Mouse (Mus musculus) midbrain, embryonic 11.5 days (tissue): ENCODE measurements around the gene Hinfp. TPM values are rescaled to one million over a fixed set of nuclear protein-coding genes. Genes with fewer than 3 reads are reported as not detected.

ENCODE experiments used
- ATAC-seq: fragments of 200-750 bp; cut with Nextera tagmentation; 2 replicates; pipeline ENCODE4 v1.8.0; 2017; ENCODE audit warnings: moderate TSS enrichment, moderate library complexity; ENCODE audit not compliant: low FRiP score
- DNase-seq: peaks from one replicate; pipeline ENCODE4 v3.0.0; 2015; ENCODE audit warnings: low spot score; ENCODE audit errors: missing footprints
- H3K27ac ChIP-seq: fragments of 300-500 bp; sonication (generic); 2 replicates; pipeline ENCODE4 v1.5.1; 2014; ENCODE audit warnings: low read depth, low read length
- H3K27me3 ChIP-seq: fragments of 300-500 bp; sonication (generic); 2 replicates; pipeline ENCODE4 v1.6.1; 2014; ENCODE audit warnings: mild to moderate bottlenecking, low read length, moderate library complexity, mixed read lengths; ENCODE audit not compliant: control insufficient read depth, insufficient read depth
- H3K36me3 ChIP-seq: fragments of 300-500 bp; sonication (generic); 2 replicates; pipeline ENCODE4 v1.6.1; 2014; ENCODE audit warnings: mild to moderate bottlenecking, low read length, moderate library complexity, mixed read lengths; ENCODE audit not compliant: control insufficient read depth, insufficient read depth
- H3K4me1 ChIP-seq: fragments of 300-500 bp; sonication (generic); 2 replicates; pipeline ENCODE4 v1.6.1; 2014; ENCODE audit warnings: low read length; ENCODE audit not compliant: control insufficient read depth, insufficient read depth
- H3K4me2 ChIP-seq: fragments of 300-500 bp; sonication (generic); 2 replicates; pipeline ENCODE4 v1.6.1; 2014; ENCODE audit warnings: mild to moderate bottlenecking, moderate library complexity
- H3K4me3 ChIP-seq: fragments of 300-500 bp; sonication (generic); 2 replicates; pipeline ENCODE4 v1.5.1; 2014; ENCODE audit warnings: low read depth, low read length
- H3K9ac ChIP-seq: fragments of 300-500 bp; sonication (generic); 2 replicates; pipeline ENCODE4 v1.6.1; 2014; ENCODE audit warnings: low read length
- H3K9me3 ChIP-seq: fragments of 300-500 bp; sonication (generic); 2 replicates; pipeline ENCODE4 v1.6.1; 2016; ENCODE audit warnings: low read length; ENCODE audit not compliant: control insufficient read depth
- WGBS: fragments of 180-500 bp; shearing (Covaris S2); extraction: QIAGEN DNeasy Blood & Tissue Kit; methylation state at CpG from one replicate; pipeline ENCODE4 v1.1.7; 2014; 5-methylcytosine and 5-hydroxymethylcytosine counted together
- polyA plus RNA-seq: library from polyadenylated mRNA; unstranded; fragments of >200 nt; fragmentation: Nextera tagmentation; extraction: Ambion mirVana; gene quantifications from 2 replicates; pipeline ENCODE4 v1.2.1, GENCODE M21; 2014

The Hinfp gene
- polyA plus RNA-seq = 25.6 and 28.0 TPM in 2 replicates

GRCm38 (mm10) chr9:44305466-44306079, at the start of gene Hinfp:
Hinfp (minus strand) TSS chr9:44305671.
- H3K4me2 ChIP-seq = peak within 1 kb of the TSS; percentile 81
- peaks cover 3% of the 10 kb centered on the region; the same call in 1 of the 2 replicates for H3K36me3 ChIP-seq
- H3K9me3 ChIP-seq = no peaks in the 10 kb centered on the region
- H3K27me3 ChIP-seq = no peaks in the 10 kb centered on the region
- 1% methylated on average over 51 of the region's 54 CpGs for WGBS
- peak within 1 kb of the TSS; percentile 63 for H3K4me3 ChIP-seq
- DNase-seq (peak; percentile 99), ATAC-seq (peak; percentile 99)
- peaks cover 7% of the 10 kb centered on the region for H3K4me1 ChIP-seq
- H3K9ac ChIP-seq = peak within 1 kb of the TSS; percentile 66
- H3K27ac ChIP-seq = no peak within 1 kb of the TSS

GRCm38 (mm10) chr9:44353142-44353541, 47.7 kb upstream of the Hinfp start:
- 92% methylated on average over 6 of the region's 6 CpGs for WGBS
- Histone ChIP-seq H3K9ac (no peak overlapping the region), H3K4me1 (no peaks in the 10 kb centered on the region), H3K4me2 (no peak overlapping the region), H3K36me3 (peaks cover 62% of the 10 kb centered on the region), H3K9me3 (no peaks in the 10 kb centered on the region), H3K27ac (no peak overlapping the region), H3K4me3 (no peak overlapping the region), H3K27me3 (no peaks in the 10 kb centered on the region)
- no peak for DNase-seq
- no peak for ATAC-seq

DNA sequence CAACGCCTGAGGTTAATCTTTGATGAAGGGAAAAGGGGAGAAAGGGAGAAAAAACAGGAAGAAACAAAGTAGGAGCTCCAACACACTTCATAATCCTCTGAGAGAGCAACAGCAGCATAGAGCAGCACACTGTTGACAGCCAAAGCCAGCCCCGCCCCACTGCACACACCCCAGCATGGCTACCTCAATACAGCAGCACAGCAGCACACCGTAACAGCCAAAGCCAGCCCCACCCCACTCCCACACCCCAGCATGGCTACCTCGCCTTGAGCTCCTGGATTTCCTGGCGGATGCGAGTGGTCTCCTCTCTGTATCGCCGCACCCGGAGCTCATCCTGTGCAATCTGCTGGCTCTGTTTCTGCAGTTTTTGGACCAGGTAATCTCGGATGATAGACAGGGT, 46.9 kb upstream of the Hinfp start:
- Histone ChIP-seq H3K9me3 (no peaks in the 10 kb centered on the region), H3K27ac (no peak overlapping the region), H3K4me3 (no peak overlapping the region), H3K4me2 (no peak overlapping the region), H3K27me3 (no peaks in the 10 kb centered on the region), H3K4me1 (no peaks in the 10 kb centered on the region), H3K9ac (no peak overlapping the region), H3K36me3 (peaks cover 66% of the 10 kb centered on the region)
- ATAC-seq (no peak), DNase-seq (no peak)
- whole genome bisulfite sequencing = 93% methylated on average over 10 of the region's 10 CpGs

DNA sequence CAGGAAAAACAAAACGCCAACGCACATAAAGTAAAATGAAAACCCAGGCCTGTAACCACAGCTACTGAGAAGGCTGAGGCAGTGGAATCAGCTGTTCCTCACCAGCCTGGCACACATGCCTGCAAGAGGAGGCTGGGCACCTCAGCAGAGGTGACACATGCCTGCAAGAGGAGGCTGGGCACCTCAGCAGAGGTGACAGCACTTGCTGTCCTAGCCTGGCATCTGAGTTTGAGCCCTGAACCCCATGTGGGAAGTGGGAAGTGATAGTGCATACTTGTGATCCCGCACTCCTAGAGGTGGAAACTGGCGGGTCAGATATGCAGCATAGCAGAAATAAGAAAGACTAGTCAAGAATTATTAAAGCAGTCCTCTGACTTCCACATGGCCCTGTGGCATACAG, 45.9 kb upstream of the Hinfp start:
- ATAC-seq (no peak), DNase-seq (no peak)
- Histone ChIP-seq H3K4me1 (no peaks in the 10 kb centered on the region), H3K4me2 (no peak overlapping the region), H3K27ac (no peak overlapping the region), H3K9me3 (no peaks in the 10 kb centered on the region), H3K27me3 (no peaks in the 10 kb centered on the region), H3K4me3 (no peak overlapping the region), H3K9ac (no peak overlapping the region), H3K36me3 (peaks cover 66% of the 10 kb centered on the region)
- WGBS = 97% methylated on average over 4 of the region's 4 CpGs

GRCm38 (mm10) chr9:44348546-44348945, 43.1 kb upstream of the Hinfp start:
- ATAC-seq = no peak
- 96% methylated on average over 4 of the region's 4 CpGs for WGBS
- peaks cover 45% of the 10 kb centered on the region for H3K36me3 ChIP-seq

GRCm38 (mm10) chr9:44347621-44348020, 42.1 kb upstream of the Hinfp start:
- DNase-seq (no peak), ATAC-seq (no peak)
- Histone ChIP-seq H3K4me2 (no peak overlapping the region), H3K4me1 (peaks cover 6% of the 10 kb centered on the region), H3K4me3 (no peak overlapping the region), H3K27me3 (no peaks in the 10 kb centered on the region), H3K27ac (no peak overlapping the region), H3K9me3 (no peaks in the 10 kb centered on the region), H3K36me3 (peaks cover 36% of the 10 kb centered on the region), H3K9ac (no peak overlapping the region)
- WGBS = 93% methylated on average over 4 of the region's 4 CpGs

More at GRCm38 (mm10) chr9:44348546-44348945, 43.1 kb upstream of the Hinfp start:
- no peak for DNase-seq
- no peaks in the 10 kb centered on the region for H3K4me1 ChIP-seq
- H3K9me3 ChIP-seq = no peaks in the 10 kb centered on the region
- no peak overlapping the region for H3K4me2 ChIP-seq
- H3K9ac ChIP-seq = no peak overlapping the region
- no peaks in the 10 kb centered on the region for H3K27me3 ChIP-seq
- H3K27ac ChIP-seq = no peak overlapping the region
- no peak overlapping the region for H3K4me3 ChIP-seq

DNA sequence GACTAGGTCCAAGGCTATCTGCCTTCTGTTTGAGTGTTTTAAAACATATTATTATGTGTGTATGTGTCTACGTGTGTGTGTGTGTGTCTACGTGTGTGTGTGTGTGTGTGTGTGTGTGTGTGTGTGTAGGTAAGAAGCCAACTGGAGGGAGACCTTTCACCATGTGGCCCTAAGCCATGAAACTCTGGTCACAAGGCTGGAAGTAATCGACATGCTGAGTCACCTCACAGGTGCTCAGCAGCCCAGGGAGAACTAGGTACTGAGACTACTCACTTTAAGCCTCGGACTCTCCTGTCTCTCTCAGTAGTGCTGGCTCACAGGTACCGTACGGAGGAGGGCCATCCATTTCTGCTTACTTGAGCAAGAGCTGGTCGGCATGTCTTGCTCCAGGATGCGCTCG, 41.7 kb upstream of the Hinfp start:
- H3K4me1 ChIP-seq = peaks cover 6% of the 10 kb centered on the region
- H3K9ac ChIP-seq = no peak overlapping the region
- H3K27ac ChIP-seq = no peak overlapping the region
- DNase-seq = no peak
- no peaks in the 10 kb centered on the region for H3K9me3 ChIP-seq
- peaks cover 33% of the 10 kb centered on the region for H3K36me3 ChIP-seq
- H3K27me3 ChIP-seq = no peaks in the 10 kb centered on the region
- no peak overlapping the region for H3K4me3 ChIP-seq
- ATAC-seq = no peak
- WGBS = 95% methylated on average over 9 of the region's 9 CpGs
- no peak overlapping the region for H3K4me2 ChIP-seq

- Histone ChIP-seq H3K27ac (no peak overlapping the region), H3K4me3 (no peak overlapping the region), H3K27me3 (no peaks in the 10 kb centered on the region), H3K9ac (no peak overlapping the region), H3K4me1 (peaks cover 6% of the 10 kb centered on the region), H3K36me3 (peaks cover 30% of the 10 kb centered on the region), H3K4me2 (no peak overlapping the region), H3K9me3 (no peaks in the 10 kb centered on the region)
- WGBS = 91% methylated on average over 6 of the region's 6 CpGs
- ATAC-seq (no peak), DNase-seq (no peak)
These were observed 40.3 kb upstream of the Hinfp start for GRCm38 (mm10) chr9:44345570-44346433.

DNA sequence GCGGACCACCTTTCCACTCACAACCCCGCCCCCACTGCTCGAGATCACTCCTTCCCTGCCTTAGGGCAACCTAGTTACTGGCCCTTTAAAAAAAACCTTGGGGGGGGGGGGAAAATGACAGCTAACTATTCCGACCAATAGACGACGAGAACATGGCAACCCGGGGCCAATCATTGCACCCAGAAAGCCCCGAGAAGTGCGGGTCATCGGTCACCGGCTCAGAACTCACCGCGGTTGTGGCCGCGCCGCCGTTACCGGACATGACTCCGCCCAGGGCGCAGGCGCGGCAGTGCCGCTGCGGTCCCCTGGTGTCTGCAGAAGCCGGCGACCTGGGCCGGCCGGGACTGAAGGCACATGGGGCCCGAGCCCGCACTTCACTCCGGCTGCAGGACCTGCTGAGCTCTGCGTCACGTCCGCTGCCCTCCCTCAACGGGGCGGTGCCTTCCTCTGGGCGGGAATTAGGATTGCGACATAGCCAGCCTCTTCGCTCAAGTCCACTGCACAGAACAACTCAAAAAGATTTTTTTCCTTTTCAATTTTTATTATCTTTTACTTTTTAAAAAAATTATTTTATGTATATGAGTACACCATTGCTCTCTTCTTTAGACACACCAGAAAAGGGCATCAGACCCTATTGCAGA, 38.4 kb upstream of the Hinfp start, which contains the start of gene Hmbs:
Gene Hmbs, minus strand, starts transcription at position 448 of the 641 bp plus-strand sequence.
- H3K27ac ChIP-seq = peak within 1 kb of the TSS; percentile 86
- peaks cover 6% of the 10 kb centered on the region for H3K4me1 ChIP-seq
- H3K9ac ChIP-seq = peak within 1 kb of the TSS; percentile 55
- peak within 1 kb of the TSS; percentile 49 for H3K4me3 ChIP-seq
- peaks cover 19% of the 10 kb centered on the region for H3K36me3 ChIP-seq
- DNase-seq (peak; percentile 99), ATAC-seq (peak; percentile 95)
- peak within 1 kb of the TSS; percentile 59 for H3K4me2 ChIP-seq
- under 1% methylated on average over 39 of the region's 39 CpGs for WGBS
- H3K27me3 ChIP-seq = no peaks in the 10 kb centered on the region
- H3K9me3 ChIP-seq = no peaks in the 10 kb centered on the region
